Mouse (Mus musculus): ENCODE results near the gene Mast4.

GRCm38 (mm10) chr13:102725416-102725815 is 608.9 kb downstream of the Mast4 start:
- TF ChIP-seq CTCF (IDR thresholded peaks at IDR 0.05 in 2 of 3, conservative IDR thresholded peaks at IDR 0.05 in 1 of 3; ENCODE audit: control insufficient read depth in 1 of 3, insufficient read depth in 1 of 3, low read depth in 2 of 3, low read length in 3 of 3, poor library complexity in 1 of 3, severe bottlenecking in 1 of 3) (no peak), GATA1 (IDR thresholded peaks at IDR 0.05; ENCODE audit: low read depth, low read length) (no peak), NRF1 (IDR thresholded peaks at IDR 0.05; ENCODE audit: insufficient read depth, low read depth, low read length, poor library complexity, severe bottlenecking) (no peak), ZMIZ1 (IDR thresholded peaks at IDR 0.05; ENCODE audit: low read depth, low read length) (no peak), USF1 (IDR thresholded peaks at IDR 0.05; ENCODE audit: low read depth, low read length) (no peak), EP300 (IDR thresholded peaks at IDR 0.05; ENCODE audit: low read depth in 1 of 2, low read length in 2 of 2) (no peak), SIN3A (IDR thresholded peaks at IDR 0.05; ENCODE audit: low read length) (no peak), ETS1 (IDR thresholded peaks at IDR 0.05; ENCODE audit: low read depth, low read length) (no peak), POLR2A (IDR thresholded peaks at IDR 0.05; ENCODE audit: control insufficient read depth in 1 of 2, insufficient read depth in 1 of 2, low read depth in 1 of 2, low read length in 2 of 2, poor library complexity in 1 of 2) (no peak), MXI1 (IDR thresholded peaks at IDR 0.05; ENCODE audit: low read depth, low read length) (no peak), ZC3H11A (IDR thresholded peaks at IDR 0.05; ENCODE audit: low read depth, low read length) (no peak)

All from MEL (cell line).